Mouse (Mus musculus) midbrain, embryonic 15.5 days (tissue): ENCODE measurements around the gene Cnih3. TPM values are rescaled to one million over a fixed set of nuclear protein-coding genes. Genes with fewer than 3 reads are reported as not detected.
A peak's percentile ranks its signal among the peaks of the same experiment; 100 is the strongest.

Experiments
- ATAC-seq: fragments of 200-750 bp; cut with Nextera tagmentation; replicated peaks from 2 replicates; pipeline ENCODE4 v1.8.0; 2017; ENCODE audit warnings: moderate TSS enrichment
- H3K27ac ChIP-seq: fragments of 300-500 bp; sonication (generic); 2 replicates; pipeline ENCODE4 v1.5.1; 2015; ENCODE audit warnings: mild to moderate bottlenecking, inconsistent platforms
- H3K27me3 ChIP-seq: fragments of 300-500 bp; sonication (generic); replicated peaks from 2 replicates; pipeline ENCODE4 v1.6.1; 2015; ENCODE audit warnings: inconsistent platforms
- H3K36me3 ChIP-seq: fragments of 300-500 bp; sonication (generic); replicated peaks from 2 replicates; pipeline ENCODE4 v1.6.1; 2015; ENCODE audit warnings: inconsistent platforms
- H3K4me1 ChIP-seq: fragments of 300-500 bp; sonication (generic); 2 replicates; pipeline ENCODE4 v1.6.1; 2015; ENCODE audit warnings: inconsistent platforms
- H3K4me2 ChIP-seq: fragments of 300-500 bp; sonication (generic); 2 replicates; pipeline ENCODE4 v1.6.1; 2015; ENCODE audit warnings: inconsistent platforms, mild to moderate bottlenecking, moderate library complexity
- H3K4me3 ChIP-seq: fragments of 300-500 bp; sonication (generic); 2 replicates; pipeline ENCODE4 v1.5.1; 2015; ENCODE audit warnings: mild to moderate bottlenecking, inconsistent platforms
- H3K9ac ChIP-seq: fragments of 300-500 bp; sonication (generic); 2 replicates; pipeline ENCODE4 v1.6.1; 2015; ENCODE audit warnings: mild to moderate bottlenecking, inconsistent platforms
- H3K9me3 ChIP-seq: fragments of 300-500 bp; sonication (generic); 2 replicates; pipeline ENCODE4 v1.6.1; 2016; ENCODE audit warnings: inconsistent platforms
- WGBS: fragments of 180-500 bp; shearing (Covaris S2); methylation state at CpG from one replicate; pipeline ENCODE4 v1.1.7; 2015; ENCODE audit warnings: mixed read lengths; 5-methylcytosine and 5-hydroxymethylcytosine counted together
- polyA plus RNA-seq: library from polyadenylated mRNA; unstranded; fragments of >200 nt; fragmentation: Nextera tagmentation; extraction: Ambion mirVana; gene quantifications from 2 replicates; pipeline ENCODE4 v1.2.1, GENCODE M21; 2015

Gene Cnih3
- polyA plus RNA-seq, 1 experiment from 2014 or later = 10.8 TPM

DNA sequence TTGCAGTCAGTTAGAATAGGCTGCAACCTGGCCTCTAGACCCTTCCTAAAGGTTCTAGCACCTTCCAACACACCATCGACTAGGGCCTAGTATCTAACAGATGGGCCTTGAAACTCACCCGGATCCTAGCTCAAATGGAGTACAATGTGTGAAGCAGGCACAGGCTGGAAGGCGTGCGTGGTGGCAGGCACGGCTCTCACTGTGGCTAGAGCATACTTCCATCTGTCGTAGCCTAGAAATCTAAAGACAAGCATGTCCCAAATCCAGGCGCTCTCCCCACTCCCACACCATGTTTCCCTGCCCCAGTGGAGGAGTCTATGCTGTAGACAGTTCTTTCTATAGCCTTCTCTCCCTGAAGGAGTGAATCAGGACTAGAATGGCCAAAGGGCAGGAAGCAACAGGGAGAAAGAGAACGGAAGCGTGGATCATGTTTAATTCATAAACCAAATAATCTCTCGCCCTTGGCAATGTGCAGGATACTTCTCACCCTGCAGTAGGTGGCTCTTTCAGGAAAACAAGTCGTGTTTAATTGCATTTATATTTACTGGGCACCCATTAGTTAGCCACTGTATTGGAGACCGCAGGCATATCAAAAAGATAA is 29.1 kb downstream of the Cnih3 start:
- H3K9me3 ChIP-seq = no peaks in the 10 kb centered on the region
- WGBS = 57% methylated on average over 12 of the region's 12 CpGs
- no peak overlapping the region for H3K4me2 ChIP-seq
- H3K4me1 ChIP-seq = peaks cover 6% of the 10 kb centered on the region; the same call in 1 of the 2 replicates
- peak overlapping the region; percentile 27; the same call in 1 of the 2 replicates for H3K27ac ChIP-seq
- H3K9ac ChIP-seq = no peak overlapping the region
- ATAC-seq = no peak; the same call in 1 of the 2 replicates
- H3K36me3 ChIP-seq = no peaks in the 10 kb centered on the region
- H3K4me3 ChIP-seq = no peak overlapping the region
- H3K27me3 ChIP-seq = no peaks in the 10 kb centered on the region

DNA sequence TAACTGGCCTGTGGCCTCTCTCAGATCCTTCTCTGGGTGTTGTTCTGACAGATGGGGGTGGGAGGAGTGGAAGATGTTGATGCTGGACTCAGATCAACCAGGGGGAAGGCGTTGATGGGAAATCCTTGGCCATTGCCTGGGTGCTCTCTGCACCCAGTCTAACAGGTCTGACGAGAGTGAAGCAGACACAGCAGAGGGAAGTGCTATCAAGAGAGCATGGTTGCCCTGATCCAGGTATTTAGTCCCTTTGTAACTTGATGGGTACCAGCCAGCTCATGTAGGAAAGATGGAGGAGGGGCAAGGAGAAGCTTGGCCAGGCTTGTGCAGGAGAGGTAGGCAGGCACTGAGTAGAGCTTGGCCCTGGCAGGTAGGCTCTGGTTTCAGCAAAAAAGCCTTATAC is 36.8 kb downstream of the Cnih3 start:
- Histone ChIP-seq H3K27ac (no peak overlapping the region), H3K27me3 (no peaks in the 10 kb centered on the region), H3K4me1 (peaks cover 5% of the 10 kb centered on the region; the same call in 1 of the 2 replicates), H3K4me2 (no peak overlapping the region), H3K4me3 (no peak overlapping the region), H3K9ac (no peak overlapping the region), H3K36me3 (no peaks in the 10 kb centered on the region), H3K9me3 (no peaks in the 10 kb centered on the region)
- WGBS = 93% methylated on average over 2 of the region's 2 CpGs
- no peak for ATAC-seq

DNA sequence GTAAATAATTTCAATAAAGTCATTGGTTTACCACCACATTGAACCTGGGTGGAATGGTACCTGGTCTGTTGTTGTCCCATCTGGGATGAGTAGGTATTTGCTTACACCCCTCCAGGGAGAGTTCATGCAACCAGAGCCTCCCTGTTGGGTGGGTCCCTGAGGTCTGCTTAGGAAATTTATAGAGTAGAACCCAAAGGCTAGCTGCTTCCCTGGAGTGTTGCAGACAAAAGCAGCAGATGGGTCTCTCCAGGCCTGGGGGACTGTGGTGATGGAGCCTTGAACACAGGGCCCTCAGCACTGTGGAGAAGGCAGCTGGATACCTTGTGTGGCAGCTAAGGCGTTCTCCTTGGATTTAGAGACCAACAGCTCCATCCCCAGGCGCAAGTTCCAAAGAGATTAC is 40.1 kb downstream of the Cnih3 start:
- no peaks in the 10 kb centered on the region for H3K9me3 ChIP-seq
- H3K4me3 ChIP-seq = no peak overlapping the region
- H3K27ac ChIP-seq = no peak overlapping the region
- H3K4me1 ChIP-seq = peaks cover 5% of the 10 kb centered on the region; the same call in 1 of the 2 replicates
- no peaks in the 10 kb centered on the region for H3K27me3 ChIP-seq
- no peak overlapping the region for H3K4me2 ChIP-seq
- no peaks in the 10 kb centered on the region for H3K36me3 ChIP-seq
- no peak overlapping the region for H3K9ac ChIP-seq
- WGBS = 95% methylated on average over 2 of the region's 2 CpGs
- ATAC-seq = no peak

DNA sequence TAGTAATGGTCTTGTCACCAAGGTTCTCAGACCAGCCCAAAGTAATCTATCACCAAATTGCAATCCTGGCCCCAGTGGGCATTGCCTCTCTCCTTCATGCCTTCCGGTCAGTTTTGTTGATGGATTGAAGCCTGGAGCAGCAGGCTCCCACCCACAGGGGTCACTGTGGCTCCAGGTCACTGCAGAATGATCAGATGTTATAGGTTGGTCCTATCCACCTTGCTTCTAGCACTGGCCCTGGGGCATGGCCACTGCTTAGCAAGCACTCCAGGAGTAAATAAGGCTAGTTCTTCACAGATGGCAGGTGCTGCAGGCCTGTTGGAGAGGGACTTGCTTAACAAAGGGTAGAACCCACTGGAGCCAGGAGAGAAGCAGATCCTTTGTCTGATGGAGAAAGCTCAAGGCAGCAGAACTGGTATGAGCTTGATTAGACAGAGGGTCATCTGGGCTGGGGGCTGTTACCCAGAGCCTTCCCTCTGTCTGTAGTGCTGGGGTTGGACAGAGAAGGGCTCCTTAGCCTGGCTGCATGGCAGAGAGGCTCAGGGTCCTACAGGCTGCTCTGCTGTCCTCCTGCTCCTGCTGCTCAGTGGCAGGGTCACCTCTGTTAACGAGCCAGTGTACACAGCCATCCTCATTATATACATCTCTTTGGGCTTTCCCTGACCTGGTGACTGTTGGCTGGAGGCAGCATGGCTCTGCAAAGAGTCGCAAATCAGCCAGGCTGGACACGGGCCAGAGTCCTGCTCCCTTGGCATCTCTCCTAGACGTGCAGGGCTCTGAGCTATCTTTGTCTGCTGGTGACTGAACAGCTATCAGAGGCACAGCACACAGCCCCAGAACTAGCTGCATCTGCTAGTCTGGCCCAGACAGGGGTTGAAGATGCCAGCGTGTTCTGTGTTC is 41.1 kb downstream of the Cnih3 start:
- H3K4me1 ChIP-seq = peaks cover 5% of the 10 kb centered on the region; the same call in 1 of the 2 replicates
- peak; percentile 69 for ATAC-seq
- H3K9ac ChIP-seq = no peak overlapping the region
- H3K4me3 ChIP-seq = no peak overlapping the region
- no peaks in the 10 kb centered on the region for H3K36me3 ChIP-seq
- no peaks in the 10 kb centered on the region for H3K9me3 ChIP-seq
- 50% methylated on average over 6 of the region's 6 CpGs for WGBS
- peak overlapping the region; percentile 43; the same call in 1 of the 2 replicates for H3K27ac ChIP-seq
- H3K4me2 ChIP-seq = no peak overlapping the region
- H3K27me3 ChIP-seq = no peaks in the 10 kb centered on the region

DNA sequence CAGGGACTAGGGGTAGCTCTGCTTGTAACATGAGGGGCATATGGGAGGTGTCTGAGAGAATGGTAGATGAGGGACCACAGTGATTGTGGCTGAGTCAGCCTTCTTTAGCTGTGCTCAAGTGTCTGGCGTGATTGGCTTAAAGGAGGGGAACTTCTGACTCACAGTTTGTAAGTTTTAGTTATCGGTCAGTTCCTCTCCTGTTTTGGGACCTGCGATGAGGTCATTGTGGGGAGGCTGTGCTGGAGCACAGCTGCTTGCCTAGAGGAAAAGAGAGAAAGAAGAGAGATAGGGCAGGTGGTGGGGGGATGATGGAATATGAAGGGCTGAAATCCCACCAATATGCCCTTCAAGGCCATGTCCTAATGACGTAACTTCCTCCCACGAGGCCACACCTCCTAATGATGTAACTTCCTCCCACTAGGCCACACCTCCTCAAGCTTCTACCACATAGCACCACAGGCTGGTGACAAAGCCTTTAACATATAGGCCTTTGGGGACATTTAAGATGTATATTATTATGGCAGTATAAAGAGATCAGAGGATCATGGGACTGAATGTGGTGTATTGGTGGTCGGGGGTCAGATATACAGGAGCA is 42.9 kb downstream of the Cnih3 start:
- Histone ChIP-seq H3K9ac (no peak overlapping the region), H3K4me3 (no peak overlapping the region), H3K9me3 (no peaks in the 10 kb centered on the region), H3K36me3 (no peaks in the 10 kb centered on the region), H3K4me1 (peaks cover 5% of the 10 kb centered on the region; the same call in 1 of the 2 replicates), H3K4me2 (no peak overlapping the region), H3K27ac (no peak overlapping the region), H3K27me3 (no peaks in the 10 kb centered on the region)
- no peak for ATAC-seq
- WGBS = 92% methylated on average over 6 of the region's 6 CpGs

DNA sequence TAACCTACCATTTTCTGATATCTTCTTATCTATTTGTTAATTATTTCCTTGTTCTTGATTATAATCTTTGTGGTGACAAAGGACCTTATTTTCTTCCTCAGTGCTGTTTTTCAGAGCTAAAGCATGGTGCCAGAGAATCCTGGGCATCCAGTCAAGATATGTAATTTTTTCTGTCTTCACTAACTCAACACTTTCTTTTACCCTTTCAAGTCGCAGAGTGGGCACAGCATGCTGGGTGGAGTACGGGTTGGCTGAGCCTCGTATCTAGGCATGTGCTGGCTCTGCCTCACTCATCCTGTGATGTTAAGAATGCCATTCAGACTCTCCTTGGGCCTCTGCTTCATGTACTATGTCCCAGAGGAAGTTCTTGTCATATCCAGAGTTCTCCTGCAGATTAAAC is 46.8 kb downstream of the Cnih3 start:
- H3K4me1 ChIP-seq = no peaks in the 10 kb centered on the region
- no peaks in the 10 kb centered on the region for H3K9me3 ChIP-seq
- H3K27me3 ChIP-seq = no peaks in the 10 kb centered on the region
- H3K9ac ChIP-seq = no peak overlapping the region
- H3K4me2 ChIP-seq = no peak overlapping the region
- no peaks in the 10 kb centered on the region for H3K36me3 ChIP-seq
- H3K27ac ChIP-seq = no peak overlapping the region
- no peak overlapping the region for H3K4me3 ChIP-seq
- no peak for ATAC-seq
- WGBS = 89% methylated on average over 3 of the region's 3 CpGs

DNA sequence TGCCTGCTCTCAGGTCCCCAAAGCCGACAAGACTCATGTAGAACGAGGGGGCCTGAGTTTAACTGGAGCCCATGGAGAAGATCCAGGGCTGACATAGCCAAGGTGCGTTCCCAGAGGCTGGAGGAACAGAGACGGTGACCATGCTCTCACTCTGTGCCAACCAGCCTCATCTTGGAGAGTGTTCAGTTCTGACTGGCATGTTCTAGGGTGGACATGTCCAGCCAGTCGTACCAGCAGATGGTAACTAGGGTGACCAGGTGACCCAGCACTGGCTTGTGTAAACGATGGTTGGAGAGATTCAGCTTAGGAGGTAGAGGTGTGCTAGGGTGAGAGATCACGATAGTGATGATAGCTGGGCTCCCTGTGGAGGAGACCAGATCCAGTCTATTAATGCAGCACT is 50.6 kb downstream of the Cnih3 start:
- H3K27me3 ChIP-seq = no peaks in the 10 kb centered on the region
- no peak overlapping the region for H3K4me3 ChIP-seq
- H3K9me3 ChIP-seq = no peaks in the 10 kb centered on the region
- no peak overlapping the region for H3K9ac ChIP-seq
- H3K27ac ChIP-seq = no peak overlapping the region
- 89% methylated on average over 7 of the region's 7 CpGs for WGBS
- no peak for ATAC-seq
- no peak overlapping the region for H3K4me2 ChIP-seq
- no peaks in the 10 kb centered on the region for H3K36me3 ChIP-seq
- H3K4me1 ChIP-seq = peaks cover 4% of the 10 kb centered on the region; the same call in 1 of the 2 replicates

DNA sequence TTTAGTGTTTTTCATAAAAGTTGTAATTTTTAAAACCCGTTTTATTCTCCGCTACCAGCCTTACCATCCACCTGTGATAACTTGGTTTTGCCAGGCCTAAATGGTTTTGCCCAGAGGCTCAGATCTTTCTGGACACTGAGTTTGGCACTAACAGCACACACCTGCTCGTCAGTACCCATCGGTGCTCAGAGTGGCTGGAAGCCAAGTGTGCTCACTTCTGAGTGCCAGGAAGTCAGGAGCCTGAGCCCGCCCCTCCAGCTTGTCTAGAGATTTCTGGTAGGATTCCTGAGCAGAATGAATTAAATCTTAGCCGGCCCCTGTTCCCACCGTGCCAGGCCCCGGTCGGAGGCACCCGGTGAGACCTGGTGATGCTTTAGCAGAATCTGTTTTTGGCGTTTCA is 54.9 kb downstream of the Cnih3 start:
- no peaks in the 10 kb centered on the region for H3K36me3 ChIP-seq
- H3K27ac ChIP-seq = no peak overlapping the region
- no peak for ATAC-seq
- no peaks in the 10 kb centered on the region for H3K9me3 ChIP-seq
- H3K4me3 ChIP-seq = no peak overlapping the region
- no peak overlapping the region for H3K4me2 ChIP-seq
- H3K9ac ChIP-seq = no peak overlapping the region
- 78% methylated on average over 11 of the region's 11 CpGs for WGBS
- H3K4me1 ChIP-seq = peaks cover 24% of the 10 kb centered on the region
- no peaks in the 10 kb centered on the region for H3K27me3 ChIP-seq

DNA sequence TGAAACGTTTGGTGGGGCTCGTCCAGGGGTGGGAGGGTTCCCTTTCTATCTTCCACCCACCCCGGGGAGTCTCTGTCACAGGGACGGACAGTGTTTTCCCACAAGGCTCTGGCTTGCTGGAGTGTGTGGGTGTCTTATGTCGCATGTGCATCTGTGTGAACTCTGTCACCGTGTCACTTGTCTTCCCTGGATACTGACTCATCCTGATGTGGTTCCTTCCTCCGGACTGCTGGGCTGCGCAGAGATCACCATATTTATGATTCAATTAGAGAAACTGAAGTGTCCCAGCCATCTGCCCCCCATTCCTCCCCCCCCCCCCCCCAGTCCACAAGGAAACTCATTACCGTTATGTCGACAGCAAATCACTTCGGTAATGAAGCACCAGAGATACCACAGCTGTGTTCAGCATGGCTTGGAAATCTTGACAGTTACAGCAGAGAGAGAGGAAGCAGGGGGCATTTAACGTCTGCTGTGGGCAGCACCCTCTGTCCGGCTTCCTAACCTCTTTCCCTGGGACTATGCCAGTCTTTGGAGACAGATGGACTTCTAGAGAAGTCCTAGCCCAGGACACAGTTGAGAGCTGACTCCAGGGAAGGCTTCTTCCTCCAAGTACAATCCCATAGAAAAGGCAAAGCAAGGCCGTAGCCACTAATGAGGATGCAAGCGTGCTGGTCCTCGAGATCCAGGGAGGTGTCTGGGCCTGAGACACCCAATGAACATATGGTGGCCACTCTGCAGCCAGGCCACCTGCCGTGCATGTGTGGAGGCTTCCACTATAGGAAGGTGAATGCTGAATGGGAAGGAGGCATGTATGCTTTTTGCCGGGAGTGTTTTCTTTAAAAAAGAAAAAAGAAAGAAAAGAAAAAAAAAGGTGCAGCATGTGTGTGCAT is 55.9 kb downstream of the Cnih3 start:
- no peak overlapping the region for H3K4me2 ChIP-seq
- no peak overlapping the region for H3K4me3 ChIP-seq
- peaks cover 24% of the 10 kb centered on the region for H3K4me1 ChIP-seq
- no peaks in the 10 kb centered on the region for H3K27me3 ChIP-seq
- H3K36me3 ChIP-seq = no peaks in the 10 kb centered on the region
- H3K9me3 ChIP-seq = no peaks in the 10 kb centered on the region
- H3K27ac ChIP-seq = no peak overlapping the region
- no peak overlapping the region for H3K9ac ChIP-seq
- 60% methylated on average over 18 of the region's 18 CpGs for WGBS
- ATAC-seq = no peak; the same call in 1 of the 2 replicates

DNA sequence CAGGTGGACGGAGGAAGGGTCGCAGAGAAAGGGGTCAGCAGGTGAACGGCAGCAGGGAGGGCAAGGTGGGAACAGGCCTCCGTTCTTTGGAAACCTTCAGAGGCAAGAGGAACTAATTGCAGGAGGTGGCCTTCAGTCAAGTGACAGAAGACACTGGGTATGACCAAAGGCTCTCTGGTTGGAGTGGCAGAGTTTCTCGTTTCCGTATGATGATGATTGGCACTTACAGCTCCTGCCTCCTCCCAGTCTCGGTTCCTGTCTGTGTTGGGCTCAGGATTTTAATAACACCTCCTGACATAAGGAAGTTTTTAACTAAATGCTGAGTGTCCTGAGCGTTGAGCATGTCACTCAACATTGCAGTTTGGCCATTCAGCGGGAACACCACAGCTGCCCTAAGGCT is 57.3 kb downstream of the Cnih3 start:
- Histone ChIP-seq H3K4me3 (no peak overlapping the region), H3K27ac (no peak overlapping the region), H3K9me3 (no peaks in the 10 kb centered on the region), H3K4me2 (no peak overlapping the region), H3K9ac (no peak overlapping the region), H3K36me3 (no peaks in the 10 kb centered on the region), H3K27me3 (no peaks in the 10 kb centered on the region), H3K4me1 (peaks cover 24% of the 10 kb centered on the region)
- 86% methylated on average over 9 of the region's 9 CpGs for WGBS
- ATAC-seq = no peak

DNA sequence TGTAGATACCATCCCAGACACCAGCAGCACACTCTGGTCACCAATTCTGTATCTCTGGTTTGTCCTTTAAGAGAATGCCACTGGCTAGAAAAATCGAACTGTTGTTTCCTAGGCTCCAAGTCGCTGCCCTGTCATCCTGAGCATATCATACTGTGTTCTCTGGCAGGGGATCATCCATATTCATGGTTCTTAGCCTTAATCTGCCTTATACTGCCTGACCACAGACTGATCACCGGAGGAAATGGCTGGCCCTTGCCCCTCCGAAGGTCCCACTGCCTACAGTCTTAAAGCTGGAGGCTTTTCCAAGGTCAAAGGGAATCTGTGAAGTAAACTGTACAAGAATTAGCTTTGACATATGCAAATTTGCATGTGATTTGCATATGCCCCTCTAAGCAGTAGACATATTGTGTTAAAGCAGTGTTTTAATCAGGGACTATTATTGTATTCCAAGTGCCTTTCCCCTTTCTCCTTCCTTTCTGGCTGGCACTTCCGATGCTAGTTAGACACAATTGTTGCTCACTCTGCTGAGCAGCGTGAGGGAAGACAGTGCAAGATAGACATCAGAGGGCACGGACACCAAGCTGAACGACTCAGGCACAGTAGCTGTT is 58.3 kb downstream of the Cnih3 start:
- peaks cover 24% of the 10 kb centered on the region for H3K4me1 ChIP-seq

More for the DNA sequence above, 58.3 kb downstream of the Cnih3 start:
- Histone ChIP-seq H3K9ac (no peak overlapping the region), H3K27ac (peak overlapping the region; percentile 2), H3K4me2 (no peak overlapping the region), H3K36me3 (no peaks in the 10 kb centered on the region), H3K4me3 (no peak overlapping the region), H3K27me3 (no peaks in the 10 kb centered on the region), H3K9me3 (no peaks in the 10 kb centered on the region)
- peak; percentile 24; the same call in 1 of the 2 replicates for ATAC-seq
- 25% methylated on average over 8 of the region's 8 CpGs for WGBS
